Mouse (Mus musculus) C2C12 (cell line): ENCODE data around the gene Senp7.

Source experiments
- CEBPB ChIP-seq: IDR thresholded peaks from one replicate; pipeline ENCODE4 v1.6.1; 2011; ENCODE audit warnings: low read depth, mild to moderate bottlenecking, control low read depth, moderate library complexity
- CTCF ChIP-seq: IDR thresholded peaks from one replicate; pipeline ENCODE4 v1.5.1; 2011; ENCODE audit not compliant: control insufficient read depth, insufficient read depth, insufficient read length
- FOSL1 ChIP-seq: IDR thresholded peaks from one replicate; pipeline ENCODE4 v1.8.0; 2011; ENCODE audit warnings: mild to moderate bottlenecking, low read length; ENCODE audit not compliant: poor library complexity, insufficient read depth, severe bottlenecking
- MAX ChIP-seq: IDR thresholded peaks from one replicate; pipeline ENCODE4 v1.6.1; 2011; ENCODE audit warnings: mild to moderate bottlenecking, control low read depth

DNA sequence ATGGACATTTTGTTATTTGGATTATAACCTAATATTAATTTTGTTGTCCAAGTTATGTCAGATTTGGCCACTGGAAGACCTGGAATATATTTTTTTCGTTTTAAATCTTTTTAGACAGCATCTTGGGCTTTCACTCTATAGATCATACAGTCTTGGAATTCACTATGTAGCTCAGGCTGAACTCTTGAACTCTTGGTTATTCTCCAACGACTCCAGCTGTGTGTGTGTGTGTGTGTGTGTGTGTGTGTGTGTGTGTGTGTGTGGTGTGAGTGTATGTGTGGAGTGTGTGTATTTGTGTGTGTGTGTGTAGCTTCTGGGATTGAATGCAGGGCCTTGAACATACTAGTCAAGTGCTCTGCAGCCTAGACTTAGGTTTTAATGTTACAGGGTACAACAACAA is 181.3 kb downstream of the Senp7 start:
- TF ChIP-seq CTCF (no peak), CEBPB (no peak), MAX (no peak), FOSL1 (no peak)
